Mouse (Mus musculus): ENCODE measurements at regions not wholly inside any gene's neighbourhood (a gene's known extent, or its start where the extent isn't known, plus 50 kb on each side); places are given as distances from the start of the nearest gene placed in this dataset.
"Not testable (repeated sequence)": the region's sequence is repeated elsewhere in the genome, so short reads cannot be mapped to it uniquely, and the experiment has no call there.

- Histone ChIP-seq H3K4me1 (replicated peaks) (no peaks in the 10 kb centered on the region), H3K9me3 (no peaks in the 10 kb centered on the region), H3K27me3 (ENCODE audit: insufficient read depth, poor library complexity, severe bottlenecking) (no peaks in the 10 kb centered on the region), H3K36me3 (no peaks in the 10 kb centered on the region), H3K4me3 (no peak overlapping the region), H3K27ac (no peak overlapping the region)
- WGBS = 92% methylated on average over 1 of the region's 1 CpGs
- DNase-seq (ENCODE audit: low spot score) = no peak
Measured at GRCm38 (mm10) chr3:133679891-133680290, 135.0 kb upstream of the Tet2 start.

GRCm38 (mm10) chr3:133680343-133680742, 135.4 kb upstream of the Tet2 start:
- Histone ChIP-seq H3K36me3 (no peaks in the 10 kb centered on the region), H3K27me3 (ENCODE audit: insufficient read depth, poor library complexity, severe bottlenecking) (no peaks in the 10 kb centered on the region), H3K4me3 (no peak overlapping the region), H3K27ac (no peak overlapping the region), H3K4me1 (replicated peaks) (no peaks in the 10 kb centered on the region), H3K9me3 (no peaks in the 10 kb centered on the region)
- WGBS = 92% methylated on average over 2 of the region's 2 CpGs
- no peak for DNase-seq (ENCODE audit: low spot score)

- Histone ChIP-seq H3K27ac (no peak overlapping the region), H3K9me3 (no peaks in the 10 kb centered on the region), H3K4me3 (no peak overlapping the region), H3K36me3 (no peaks in the 10 kb centered on the region), H3K4me1 (replicated peaks) (no peaks in the 10 kb centered on the region), H3K27me3 (ENCODE audit: insufficient read depth, poor library complexity, severe bottlenecking) (no peaks in the 10 kb centered on the region)
- no peak for DNase-seq (ENCODE audit: low spot score)
- WGBS = 75% methylated on average over 3 of the region's 3 CpGs
Measured at GRCm38 (mm10) chr3:133680805-133681204, 135.9 kb upstream of the Tet2 start.

- Histone ChIP-seq H3K27ac (no peak overlapping the region), H3K4me3 (no peak overlapping the region), H3K36me3 (no peaks in the 10 kb centered on the region), H3K9me3 (no peaks in the 10 kb centered on the region), H3K4me1 (replicated peaks) (no peaks in the 10 kb centered on the region), H3K27me3 (ENCODE audit: insufficient read depth, poor library complexity, severe bottlenecking) (no peaks in the 10 kb centered on the region)
- no peak for DNase-seq (ENCODE audit: low spot score)
- 88% methylated on average over 5 of the region's 5 CpGs for WGBS
Measured at GRCm38 (mm10) chr3:133684196-133684743, 139.3 kb upstream of the Tet2 start.

GRCm38 (mm10) chr3:133684747-133685146, 139.8 kb upstream of the Tet2 start:
- H3K36me3 ChIP-seq = no peaks in the 10 kb centered on the region
- DNase-seq (ENCODE audit: low spot score) = no peak
- no peaks in the 10 kb centered on the region for H3K9me3 ChIP-seq
- H3K27me3 ChIP-seq (ENCODE audit: insufficient read depth, poor library complexity, severe bottlenecking) = no peaks in the 10 kb centered on the region
- no peaks in the 10 kb centered on the region for H3K4me1 ChIP-seq (replicated peaks)
- 78% methylated on average over 3 of the region's 3 CpGs for WGBS
- H3K27ac ChIP-seq = no peak overlapping the region
- no peak overlapping the region for H3K4me3 ChIP-seq

- H3K27me3 ChIP-seq (ENCODE audit: insufficient read depth, poor library complexity, severe bottlenecking) = no peaks in the 10 kb centered on the region
- 75% methylated on average over 3 of the region's 3 CpGs for WGBS
- H3K36me3 ChIP-seq = no peaks in the 10 kb centered on the region
- no peak for DNase-seq (ENCODE audit: low spot score)
- no peak overlapping the region for H3K27ac ChIP-seq
- no peaks in the 10 kb centered on the region for H3K9me3 ChIP-seq
- no peak overlapping the region for H3K4me3 ChIP-seq
- H3K4me1 ChIP-seq (replicated peaks) = no peaks in the 10 kb centered on the region
Measured at GRCm38 (mm10) chr3:133685393-133685792, 140.5 kb upstream of the Tet2 start.

GRCm38 (mm10) chr3:133694057-133694456, 149.1 kb upstream of the Tet2 start:
- Histone ChIP-seq H3K36me3 (no peaks in the 10 kb centered on the region), H3K27ac (no peak overlapping the region), H3K4me1 (replicated peaks) (no peaks in the 10 kb centered on the region), H3K9me3 (no peaks in the 10 kb centered on the region), H3K4me3 (no peak overlapping the region), H3K27me3 (ENCODE audit: insufficient read depth, poor library complexity, severe bottlenecking) (no peaks in the 10 kb centered on the region)
- 44% methylated on average over 4 of the region's 4 CpGs for WGBS
- DNase-seq (ENCODE audit: low spot score) = no peak

GRCm38 (mm10) chr3:133696122-133696521, 151.2 kb upstream of the Tet2 start:
- Histone ChIP-seq H3K27me3 (ENCODE audit: insufficient read depth, poor library complexity, severe bottlenecking) (no peaks in the 10 kb centered on the region), H3K27ac (no peak overlapping the region), H3K4me3 (no peak overlapping the region), H3K9me3 (no peaks in the 10 kb centered on the region), H3K36me3 (no peaks in the 10 kb centered on the region), H3K4me1 (replicated peaks) (no peaks in the 10 kb centered on the region)
- no peak for DNase-seq (ENCODE audit: low spot score)
- 94% methylated on average over 3 of the region's 3 CpGs for WGBS

GRCm38 (mm10) chr3:133704849-133705248, 159.9 kb upstream of the Tet2 start:
- not testable (repeated sequence) for DNase-seq (ENCODE audit: low spot score); H3K4me1 ChIP-seq (replicated peaks); H3K9me3 ChIP-seq; H3K36me3 ChIP-seq; H3K27ac ChIP-seq; H3K4me3 ChIP-seq; H3K27me3 ChIP-seq (ENCODE audit: insufficient read depth, poor library complexity, severe bottlenecking)

- Histone ChIP-seq H3K27ac (no peak overlapping the region), H3K4me1 (replicated peaks) (no peaks in the 10 kb centered on the region), H3K9me3 (no peaks in the 10 kb centered on the region), H3K36me3 (no peaks in the 10 kb centered on the region), H3K27me3 (ENCODE audit: insufficient read depth, poor library complexity, severe bottlenecking) (no peaks in the 10 kb centered on the region), H3K4me3 (no peak overlapping the region)
- 90% methylated on average over 1 of the region's 1 CpGs for WGBS
- DNase-seq (ENCODE audit: low spot score) = no peak
Measured at GRCm38 (mm10) chr3:133711518-133711917, 166.6 kb upstream of the Tet2 start.

- no peaks in the 10 kb centered on the region for H3K4me1 ChIP-seq (replicated peaks)
- 87% methylated on average over 3 of the region's 3 CpGs for WGBS
- no peak overlapping the region for H3K27ac ChIP-seq
- no peaks in the 10 kb centered on the region for H3K9me3 ChIP-seq
- no peaks in the 10 kb centered on the region for H3K36me3 ChIP-seq
- no peak overlapping the region for H3K4me3 ChIP-seq
- no peaks in the 10 kb centered on the region for H3K27me3 ChIP-seq (ENCODE audit: insufficient read depth, poor library complexity, severe bottlenecking)
- DNase-seq (ENCODE audit: low spot score) = no peak
Measured at GRCm38 (mm10) chr3:133722550-133723290, 177.8 kb upstream of the Tet2 start.

- H3K9me3 ChIP-seq = no peaks in the 10 kb centered on the region
- no peaks in the 10 kb centered on the region for H3K4me1 ChIP-seq (replicated peaks)
- no peak overlapping the region for H3K4me3 ChIP-seq
- H3K36me3 ChIP-seq = no peaks in the 10 kb centered on the region
- WGBS = 90% methylated on average over 6 of the region's 6 CpGs
- no peak for DNase-seq (ENCODE audit: low spot score)
- no peaks in the 10 kb centered on the region for H3K27me3 ChIP-seq (ENCODE audit: insufficient read depth, poor library complexity, severe bottlenecking)
- H3K27ac ChIP-seq = no peak overlapping the region
Measured at GRCm38 (mm10) chr3:133726831-133727230, 181.9 kb upstream of the Tet2 start.

GRCm38 (mm10) chr3:133735603-133736002, 190.7 kb upstream of the Tet2 start:
- Histone ChIP-seq H3K4me1 (replicated peaks) (no peaks in the 10 kb centered on the region), H3K27me3 (ENCODE audit: insufficient read depth, poor library complexity, severe bottlenecking) (no peaks in the 10 kb centered on the region), H3K36me3 (no peaks in the 10 kb centered on the region), H3K9me3 (no peaks in the 10 kb centered on the region), H3K4me3 (no peak overlapping the region), H3K27ac (no peak overlapping the region)
- no peak for DNase-seq (ENCODE audit: low spot score)
- 75% methylated on average over 1 of the region's 1 CpGs for WGBS

GRCm38 (mm10) chr3:133738936-133739335, 194.0 kb upstream of the Tet2 start:
- no peaks in the 10 kb centered on the region for H3K36me3 ChIP-seq
- no peaks in the 10 kb centered on the region for H3K27me3 ChIP-seq (ENCODE audit: insufficient read depth, poor library complexity, severe bottlenecking)
- H3K4me1 ChIP-seq (replicated peaks) = no peaks in the 10 kb centered on the region
- WGBS = 88% methylated on average over 2 of the region's 2 CpGs
- H3K9me3 ChIP-seq = no peaks in the 10 kb centered on the region
- DNase-seq (ENCODE audit: low spot score) = no peak
- no peak overlapping the region for H3K27ac ChIP-seq
- H3K4me3 ChIP-seq = no peak overlapping the region

All from hindbrain, embryonic 10.5 days (tissue).